Mouse (Mus musculus): ENCODE results near the gene Gabrr2.

Gene Gabrr2

DNA sequence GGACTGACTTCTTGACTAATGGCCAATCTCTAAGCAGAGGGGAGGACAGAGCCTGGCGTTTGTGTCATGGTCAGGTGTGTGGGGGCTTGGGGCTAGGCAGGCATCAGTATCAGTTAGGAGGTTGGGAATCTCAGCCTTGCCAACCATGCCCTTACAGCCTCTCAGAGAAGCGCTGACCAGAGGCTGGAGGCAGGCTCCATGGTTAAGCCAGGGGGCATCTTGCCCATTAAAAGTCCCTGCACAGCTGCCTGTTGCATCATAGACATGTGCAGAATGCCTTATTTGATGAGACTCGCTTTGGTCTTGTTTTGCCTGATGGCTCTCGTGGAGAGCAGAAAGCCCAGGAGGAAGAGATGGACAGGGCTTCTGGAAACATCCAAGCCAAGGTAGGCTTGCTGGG is at the start of gene Gabrr2:
Gene Gabrr2, plus strand, starts transcription at position 19 of the 400 bp plus-strand sequence.
- no peak for DNase-seq (ENCODE audit: low spot score in 2 of 2)

GRCm38 (mm10) chr4:33018361-33018999 is 44.3 kb upstream of the Gabrr2 start:
- peak; percentile 94 to 96 for DNase-seq (ENCODE audit: low spot score in 2 of 2)

DNA sequence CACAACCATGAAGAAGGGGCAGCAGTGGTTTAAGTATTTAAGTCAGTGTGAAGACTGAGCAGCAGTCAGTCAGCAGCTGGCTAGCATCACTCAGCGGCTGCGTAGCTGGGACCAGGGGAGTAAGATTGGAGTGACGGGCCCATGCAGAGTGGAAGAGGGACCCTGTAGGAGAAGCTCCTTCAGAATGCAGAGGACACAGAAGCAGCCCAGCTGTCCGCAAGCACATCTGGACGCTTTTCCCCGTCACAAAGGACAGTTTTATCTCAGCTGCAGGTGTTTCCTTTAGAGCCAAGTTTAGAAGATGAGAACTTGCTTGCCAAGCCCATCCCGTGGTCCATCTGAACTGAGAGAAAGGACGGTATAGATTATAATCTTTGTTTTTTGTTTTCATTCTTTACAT is 38.4 kb upstream of the Gabrr2 start:
- no peak for DNase-seq (ENCODE audit: low spot score in 2 of 2)

GRCm38 (mm10) chr4:33029104-33029503 is 33.7 kb upstream of the Gabrr2 start:
- DNase-seq (ENCODE audit: low spot score in 2 of 2), result no peak

GRCm38 (mm10) chr4:33030264-33031194 is 32.3 kb upstream of the Gabrr2 start:
- DNase-seq (ENCODE audit: low spot score in 2 of 2), result peak; percentile 32 to 58

GRCm38 (mm10) chr4:33031195-33031960 is 31.4 kb upstream of the Gabrr2 start, which contains the start of gene Ube2j1:
Ube2j1 (plus strand) TSS chr4:33031416.
- peak; percentile 78 to 85 for DNase-seq (ENCODE audit: low spot score in 2 of 2)

GRCm38 (mm10) chr4:33032045-33032444 is 30.8 kb upstream of the Gabrr2 start:
- DNase-seq (ENCODE audit: low spot score in 2 of 2), result no peak

GRCm38 (mm10) chr4:33033515-33033914 is 29.3 kb upstream of the Gabrr2 start:
- no peak for DNase-seq (ENCODE audit: low spot score in 2 of 2)

GRCm38 (mm10) chr4:33039826-33040225 is 23.0 kb upstream of the Gabrr2 start:
- DNase-seq (ENCODE audit: low spot score in 2 of 2), result no peak

DNA sequence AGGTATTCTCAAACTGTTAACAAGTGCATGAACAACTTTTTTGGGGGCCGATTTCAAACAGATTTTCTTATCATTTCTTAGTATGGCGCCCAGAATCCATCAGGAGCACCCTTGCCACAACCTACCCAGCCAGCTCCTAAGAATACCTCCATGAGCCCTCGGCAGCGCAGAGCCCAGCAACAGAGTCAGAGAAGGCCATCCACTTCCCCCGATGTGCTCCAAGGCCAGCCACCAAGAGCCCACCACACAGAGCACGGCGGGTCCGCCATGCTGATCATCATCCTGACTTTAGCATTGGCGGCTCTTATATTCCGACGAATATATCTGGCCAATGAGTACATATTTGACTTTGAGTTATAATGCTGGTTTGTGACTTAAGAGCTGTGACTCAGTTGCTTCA is 13.2 kb upstream of the Gabrr2 start:
- no peak for DNase-seq (ENCODE audit: low spot score in 2 of 2)

DNA sequence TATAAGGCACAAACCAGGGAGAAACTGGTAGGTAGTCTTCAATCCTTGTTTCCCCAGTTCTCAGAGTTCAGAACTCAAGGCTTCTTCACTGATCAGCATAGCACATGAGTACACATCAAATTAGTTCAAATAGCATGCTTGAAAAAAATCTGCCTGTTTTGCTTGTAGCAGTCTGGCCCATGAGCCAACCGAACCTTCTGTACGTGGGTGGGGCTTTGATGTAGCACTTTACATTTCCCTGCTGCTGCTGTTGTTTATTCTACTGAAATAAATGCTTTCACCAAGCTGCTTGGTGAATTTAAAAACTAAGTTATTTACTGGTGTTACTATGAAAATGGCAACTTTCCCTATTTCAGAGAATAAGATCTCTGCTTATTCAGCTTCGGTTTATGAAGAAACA is 10.7 kb upstream of the Gabrr2 start:
- DNase-seq (ENCODE audit: low spot score in 2 of 2), result peak in 1 of 2 experiments; percentile 33

- no peak for DNase-seq (ENCODE audit: low spot score in 2 of 2)
Observed at GRCm38 (mm10) chr4:33052650-33053049, 10.1 kb upstream of the Gabrr2 start.

GRCm38 (mm10) chr4:33054426-33054825 is 8.4 kb upstream of the Gabrr2 start:
- no peak for DNase-seq (ENCODE audit: low spot score in 2 of 2)

- no peak for DNase-seq (ENCODE audit: low spot score in 2 of 2)
Observed at GRCm38 (mm10) chr4:33056317-33056716, 6.5 kb upstream of the Gabrr2 start.

- peak in 1 of 2 experiments; percentile 40 for DNase-seq (ENCODE audit: low spot score in 2 of 2)
Observed at GRCm38 (mm10) chr4:33057890-33058687, 4.7 kb upstream of the Gabrr2 start.

DNA sequence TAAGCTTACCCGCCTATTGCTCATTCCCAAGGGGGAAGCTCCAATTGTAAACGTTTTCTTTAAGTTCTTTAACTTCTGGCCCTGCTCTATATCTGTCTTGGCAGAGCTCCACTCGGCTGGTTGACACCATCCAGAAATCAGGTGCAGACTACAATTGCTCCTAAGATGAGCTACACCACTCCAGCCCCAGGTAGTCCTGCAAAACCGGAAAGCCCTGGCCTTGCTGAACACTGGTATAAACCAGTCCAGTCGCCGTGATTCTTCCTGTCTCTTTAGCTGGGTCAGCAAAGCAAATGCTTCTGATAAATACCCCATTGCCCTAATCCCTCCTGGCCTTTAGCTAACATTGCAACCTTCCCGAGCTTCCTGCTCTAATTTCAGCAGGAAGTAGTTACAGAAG is 1.6 kb upstream of the Gabrr2 start:
- no peak for DNase-seq (ENCODE audit: low spot score in 2 of 2)

DNA sequence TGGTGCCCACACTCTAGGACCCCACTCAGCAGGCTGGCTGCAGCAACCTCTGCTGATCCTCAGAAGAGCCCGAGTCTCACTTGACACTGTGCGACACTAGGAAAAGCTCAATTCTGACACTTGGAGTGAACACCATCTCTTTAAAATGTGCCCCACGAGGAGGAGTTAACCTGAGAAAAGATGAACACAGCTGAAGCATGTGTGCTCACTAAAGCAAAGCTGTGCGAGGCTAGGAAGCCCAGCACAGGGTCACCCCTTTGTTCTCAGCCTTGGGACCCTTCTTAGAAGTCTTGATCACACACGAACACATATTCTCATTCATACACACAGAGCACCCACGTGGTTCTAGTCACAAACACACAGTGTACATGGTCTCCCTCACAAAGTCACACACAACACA is 2.2 kb downstream of the Gabrr2 start:
- DNase-seq (ENCODE audit: low spot score in 2 of 2), result no peak

DNA sequence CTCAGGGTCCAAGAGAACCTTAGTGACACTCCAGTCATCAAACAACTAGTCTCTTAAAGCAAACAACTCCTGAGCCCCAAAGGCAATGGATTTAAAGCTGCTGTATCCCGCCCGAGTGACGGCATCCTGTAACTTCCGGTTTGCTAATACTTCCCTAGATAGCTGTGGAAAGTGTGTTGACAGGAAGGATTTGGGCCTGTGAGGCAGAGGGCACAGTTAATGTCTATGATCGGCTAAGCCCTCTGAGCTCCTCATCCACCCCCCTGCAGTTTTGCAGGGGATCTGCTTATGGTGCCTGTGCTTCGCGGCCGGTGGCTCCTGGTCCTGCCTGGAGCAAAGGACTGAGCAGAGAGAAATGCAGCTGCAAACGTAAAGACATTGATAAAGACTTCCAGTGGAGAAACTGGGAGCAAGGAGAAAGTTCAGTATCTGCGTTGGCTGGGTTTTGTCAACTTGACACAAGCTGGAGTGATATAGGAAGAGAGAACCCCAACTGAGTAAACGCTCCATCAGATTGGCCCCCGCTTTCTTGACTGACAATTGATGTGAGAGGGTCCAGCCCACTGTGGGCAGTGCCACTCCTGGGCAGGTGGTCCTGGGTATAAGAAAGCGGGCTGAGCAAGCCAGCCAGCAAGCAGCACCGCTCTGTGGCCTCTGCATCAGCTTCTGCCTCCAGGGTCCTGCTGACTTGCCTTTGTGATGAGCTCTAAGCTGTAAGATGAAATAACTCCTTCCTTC is 3.6 kb downstream of the Gabrr2 start:
- no peak for DNase-seq (ENCODE audit: low spot score in 2 of 2)

DNA sequence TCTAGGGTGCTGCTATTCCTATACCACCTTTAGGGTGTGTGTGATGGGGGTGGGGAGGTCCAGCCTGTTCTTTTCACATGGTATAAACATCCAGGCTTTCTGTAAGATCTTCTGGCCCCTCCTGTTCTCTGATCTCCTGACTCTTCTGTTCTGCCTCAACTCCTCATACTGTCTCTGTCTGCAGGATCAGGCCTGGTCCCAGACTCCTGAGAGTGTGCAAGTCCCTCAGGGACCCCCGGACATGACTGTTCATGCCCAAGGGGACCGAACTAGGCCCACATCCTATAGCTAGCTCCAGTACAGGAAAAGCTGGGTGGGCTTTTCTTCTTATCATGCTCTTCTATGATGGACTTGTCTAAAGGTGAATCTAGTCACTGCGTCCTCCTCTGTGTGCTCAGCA is 4.5 kb downstream of the Gabrr2 start:
- no peak for DNase-seq (ENCODE audit: low spot score in 2 of 2)

- no peak for DNase-seq (ENCODE audit: low spot score in 2 of 2)
Observed at GRCm38 (mm10) chr4:33067826-33068225, 5.0 kb downstream of the Gabrr2 start.

- peak in 1 of 2 experiments; percentile 51 for DNase-seq (ENCODE audit: low spot score in 2 of 2)
Observed at GRCm38 (mm10) chr4:33068894-33069293, 6.1 kb downstream of the Gabrr2 start.
